8 mouse cellular contexts compared by ENCODE assay signal in genomic region chr11:101095314-101096024, GRCm38 (mm10). TPM values are rescaled to one million over a fixed set of nuclear protein-coding genes. Genes with fewer than 3 reads are reported as not detected.
A peak's percentile ranks its signal among the peaks of the same experiment; 100 is the strongest.
DNase-seq lines count a peak whose midpoint lies in the region; ATAC-seq and TF ChIP-seq lines count a peak whose summit lies in the region.

TSS of gene Psmc3ip (minus strand) at chr11:101095436.

- no peaks in the 10 kb centered on the region for H3K27me3 ChIP-seq in E14TG2a.4 (ENCODE audit: insufficient read depth, low read length)
- no peaks in the 10 kb centered on the region for H3K27me3 ChIP-seq in forebrain, embryonic 11.5 days (ENCODE audit: control insufficient read depth, insufficient read depth, low read length)
- no peaks in the 10 kb centered on the region for H3K27me3 ChIP-seq in heart, embryonic 16.5 days (ENCODE audit: control insufficient read depth, insufficient read depth, low read length)
- no peaks in the 10 kb centered on the region for H3K27me3 ChIP-seq in liver, embryonic 14.5 days (ENCODE audit: control insufficient read depth, insufficient read depth, low read length)
- H3K27me3 ChIP-seq in stomach, embryonic 15.5 days (replicated peaks), result no peaks in the 10 kb centered on the region

- ATAC-seq in forebrain, embryonic 11.5 days (replicated peaks; ENCODE audit: low FRiP score), result peak; percentile 96
- ATAC-seq in heart, embryonic 16.5 days (replicated peaks; ENCODE audit: extremely low read depth, insufficient read depth, low FRiP score), result peak; percentile 96
- peak; percentile 98 for ATAC-seq in liver, embryonic 14.5 days (ENCODE audit: insufficient read depth)
- peak; percentile 96 for ATAC-seq in stomach, embryonic 15.5 days (ENCODE audit: insufficient read depth, low FRiP score, low read depth)

- H3K4me3 ChIP-seq in E14TG2a.4 (replicated peaks; ENCODE audit: low read length), result peak within 1 kb of the TSS; percentile 94
- H3K4me3 ChIP-seq in forebrain, embryonic 11.5 days (ENCODE audit: low read depth, low read length), result peak within 1 kb of the TSS; percentile 70
- peak within 1 kb of the TSS; percentile 88 for H3K4me3 ChIP-seq in heart, embryonic 16.5 days (ENCODE audit: low read length)
- peak within 1 kb of the TSS; percentile 80 to 96 for H3K4me3 ChIP-seq in liver, embryonic 14.5 days (ENCODE audit: insufficient read depth in 1 of 2, low read depth in 2 of 2, low read length in 2 of 2)
- peak within 1 kb of the TSS; percentile 83 for H3K4me3 ChIP-seq in stomach, embryonic 15.5 days (replicated peaks)

- H3K27ac ChIP-seq in forebrain, embryonic 11.5 days (ENCODE audit: low read depth, low read length), result peak within 1 kb of the TSS; percentile 80
- H3K27ac ChIP-seq in heart, embryonic 16.5 days (ENCODE audit: low read length), result peak within 1 kb of the TSS; percentile 99
- H3K27ac ChIP-seq in liver, embryonic 14.5 days, result peak within 1 kb of the TSS; percentile 89
- peak within 1 kb of the TSS; percentile 94 for H3K27ac ChIP-seq in stomach, embryonic 15.5 days

- H3K9ac ChIP-seq in forebrain, embryonic 11.5 days (ENCODE audit: low read length), result peak within 1 kb of the TSS; percentile 89
- peak within 1 kb of the TSS; percentile 92 for H3K9ac ChIP-seq in heart, embryonic 16.5 days (ENCODE audit: low read length)
- peak within 1 kb of the TSS; percentile 85 for H3K9ac ChIP-seq in liver, embryonic 14.5 days (replicated peaks)
- peak within 1 kb of the TSS; percentile 55 for H3K9ac ChIP-seq in stomach, embryonic 15.5 days

- 1% methylated on average over 43 of the region's 43 CpGs for WGBS in forebrain, embryonic 11.5 days
- WGBS in heart, embryonic 16.5 days, result under 1% methylated on average over 43 of the region's 43 CpGs
- under 1% methylated on average over 43 of the region's 43 CpGs for WGBS in liver, embryonic 14.5 days (ENCODE audit: insufficient replicate concordance)
- under 1% methylated on average over 43 of the region's 43 CpGs for WGBS in stomach, embryonic 15.5 days

- H3K4me1 ChIP-seq in E14TG2a.4 (replicated peaks; ENCODE audit: low read depth, low read length), result peaks cover 33% of the 10 kb centered on the region
- H3K4me1 ChIP-seq in forebrain, embryonic 11.5 days (replicated peaks; ENCODE audit: control insufficient read depth, insufficient read depth, low read length), result no peaks in the 10 kb centered on the region
- peaks cover 7% of the 10 kb centered on the region for H3K4me1 ChIP-seq in heart, embryonic 16.5 days (ENCODE audit: control insufficient read depth, insufficient read depth, low read length)
- H3K4me1 ChIP-seq in liver, embryonic 14.5 days (replicated peaks; ENCODE audit: control insufficient read depth in 2 of 2, insufficient read depth in 2 of 2, low read length in 1 of 2), result peaks cover 1 to 5% of the 10 kb centered on the region in 2 experiments; a peak in 1 of 4 replicates
- peaks cover 8% of the 10 kb centered on the region for H3K4me1 ChIP-seq in stomach, embryonic 15.5 days

- no peaks in the 10 kb centered on the region for H3K9me3 ChIP-seq in E14TG2a.4 (ENCODE audit: low read length)
- no peaks in the 10 kb centered on the region for H3K9me3 ChIP-seq in forebrain, embryonic 11.5 days (ENCODE audit: control insufficient read depth, low read length)
- H3K9me3 ChIP-seq in heart, embryonic 16.5 days (replicated peaks; ENCODE audit: control insufficient read depth, low read length), result no peaks in the 10 kb centered on the region
- H3K9me3 ChIP-seq in liver, embryonic 14.5 days (ENCODE audit: control insufficient read depth, low read length), result no peaks in the 10 kb centered on the region
- H3K9me3 ChIP-seq in stomach, embryonic 15.5 days, result no peaks in the 10 kb centered on the region

- peak; percentile 29; the same call in 1 of the 2 replicates for TF ChIP-seq EP300 in liver, embryonic 14.5 days (IDR thresholded peaks at IDR 0.05; ENCODE audit: low read depth)

- H3K36me3 ChIP-seq in E14TG2a.4 (ENCODE audit: insufficient read depth, low read length), result peaks cover 79% of the 10 kb centered on the region
- H3K36me3 ChIP-seq in forebrain, embryonic 11.5 days (ENCODE audit: control insufficient read depth, insufficient read depth, low read length), result peaks cover 17% of the 10 kb centered on the region
- H3K36me3 ChIP-seq in heart, embryonic 16.5 days (ENCODE audit: control insufficient read depth, insufficient read depth), result peaks cover 53% of the 10 kb centered on the region
- peaks cover 50% of the 10 kb centered on the region for H3K36me3 ChIP-seq in liver, embryonic 14.5 days (replicated peaks; ENCODE audit: control insufficient read depth, insufficient read depth, low read depth)
- H3K36me3 ChIP-seq in stomach, embryonic 15.5 days, result peaks cover 58% of the 10 kb centered on the region

- TF ChIP-seq CTCF in E14TG2a.4 (conservative IDR thresholded peaks at IDR 0.05; ENCODE audit: low read length), result peak; percentile 52
- peak; percentile 93 for TF ChIP-seq CTCF in liver, embryonic 14.5 days (IDR thresholded peaks at IDR 0.05; ENCODE audit: low read depth)

- H3K4me2 ChIP-seq in forebrain, embryonic 11.5 days (ENCODE audit: low read depth, low read length, severe bottlenecking), result peak within 1 kb of the TSS; percentile 89
- peak within 1 kb of the TSS; percentile 96 for H3K4me2 ChIP-seq in heart, embryonic 16.5 days (ENCODE audit: low read depth, low read length)
- peak within 1 kb of the TSS; percentile 88 for H3K4me2 ChIP-seq in liver, embryonic 14.5 days (ENCODE audit: low read depth)
- H3K4me2 ChIP-seq in stomach, embryonic 15.5 days, result peak within 1 kb of the TSS; percentile 96

- DNase-seq in c-Kit-positive CD71-positive TER-119-negative erythroid progenitor cells, embryonic 14.5 days (ENCODE audit: low read depth), result peak; percentile 97
- DNase-seq in forebrain, embryonic 11.5 days (ENCODE audit: low spot score), result peak; percentile 95
- DNase-seq in kidney, postnatal 25 days, result peak; percentile 97 to 98
- DNase-seq in liver, embryonic 14.5 days (ENCODE audit: low read depth in 3 of 3, low spot score in 3 of 3), result peak; percentile 94
- DNase-seq in neural tube, embryonic 10.5 days (ENCODE audit: extremely low spot score, low spot score), result peak; percentile 97

RNA-seq across cellular contexts. Expression of gene Psmc3ip, which starts in this region (rescaled TPM):
- polyA plus RNA-seq in forebrain, embryonic 11.5 days (2014; fragmentation: Nextera tagmentation; extraction: Ambion mirVana), result 74.1 and 79.7 TPM in 2 replicates
- 22.6 and 25.7 TPM in 2 replicates for polyA plus RNA-seq in heart, embryonic 16.5 days (2015; fragmentation: Nextera tagmentation; extraction: Ambion mirVana)
- 7.3 and 16.8 TPM in 2 replicates for polyA plus RNA-seq in liver, embryonic 14.5 days (2012; rRNA removed)
- 21.6 and 22.0 TPM in 2 replicates for polyA plus RNA-seq in liver, embryonic 14.5 days (2014; fragmentation: Nextera tagmentation; extraction: Ambion mirVana)
- polyA plus RNA-seq in stomach, embryonic 15.5 days (2015; fragmentation: Nextera tagmentation; extraction: Ambion mirVana), result 26.9 and 27.6 TPM in 2 replicates

Comparison
In these comparisons a context has a peak if more than half of its experiments do, and no peak if none do; other contexts are left out.
1. Peak in every context shown above with its lines: DNase-seq, ATAC-seq, H3K4me3 ChIP-seq and H3K27ac ChIP-seq.